Mouse (Mus musculus) limb, embryonic 15.5 days (tissue): ENCODE results near the gene Tcf7l1. TPM values are rescaled to one million over a fixed set of nuclear protein-coding genes. Genes with fewer than 3 reads are reported as not detected.

Experiments used
- ATAC-seq: fragments of 200-750 bp; cut with Nextera tagmentation; 2 replicates; pipeline ENCODE4 v1.8.0; 2017; ENCODE audit warnings: low read depth, moderate TSS enrichment; ENCODE audit not compliant: insufficient number of reproducible peaks, low FRiP score, low TSS enrichment
- H3K27ac ChIP-seq: fragments of 300-500 bp; sonication (generic); 2 replicates; pipeline ENCODE4 v1.5.1; 2015; ENCODE audit warnings: moderate library complexity, mild to moderate bottlenecking, inconsistent platforms
- H3K27me3 ChIP-seq: fragments of 300-500 bp; sonication (generic); 2 replicates; pipeline ENCODE4 v1.6.1; 2015; ENCODE audit warnings: inconsistent platforms
- H3K36me3 ChIP-seq: fragments of 300-500 bp; sonication (generic); 2 replicates; pipeline ENCODE4 v1.6.1; 2015; ENCODE audit warnings: inconsistent platforms
- H3K4me1 ChIP-seq: fragments of 300-500 bp; sonication (generic); 2 replicates; pipeline ENCODE4 v1.6.1; 2015; ENCODE audit warnings: inconsistent platforms
- H3K4me2 ChIP-seq: fragments of 300-500 bp; sonication (generic); 2 replicates; pipeline ENCODE4 v1.6.1; 2015; ENCODE audit warnings: mild to moderate bottlenecking, inconsistent platforms
- H3K4me3 ChIP-seq: fragments of 300-500 bp; sonication (generic); 2 replicates; pipeline ENCODE4 v1.5.1; 2015; ENCODE audit warnings: mild to moderate bottlenecking, inconsistent platforms
- H3K9ac ChIP-seq: fragments of 300-500 bp; sonication (generic); 2 replicates; pipeline ENCODE4 v1.6.1; 2015; ENCODE audit warnings: inconsistent platforms
- H3K9me3 ChIP-seq: fragments of 300-500 bp; sonication (generic); 2 replicates; pipeline ENCODE4 v1.6.1; 2016; ENCODE audit warnings: inconsistent platforms
- WGBS: fragments of 180-500 bp; shearing (Covaris S2); methylation state at CpG from one replicate; pipeline ENCODE4 v1.1.7; 2015; 5-methylcytosine and 5-hydroxymethylcytosine counted together
- polyA plus RNA-seq: library from polyadenylated mRNA; unstranded; fragments of >200 nt; fragmentation: Nextera tagmentation; extraction: Ambion mirVana; gene quantifications from 2 replicates; pipeline ENCODE4 v1.2.1, GENCODE M21; 2015

Tcf7l1 gene
- polyA plus RNA-seq, 1 experiment from 2014 or later: 39.0 TPM

DNA sequence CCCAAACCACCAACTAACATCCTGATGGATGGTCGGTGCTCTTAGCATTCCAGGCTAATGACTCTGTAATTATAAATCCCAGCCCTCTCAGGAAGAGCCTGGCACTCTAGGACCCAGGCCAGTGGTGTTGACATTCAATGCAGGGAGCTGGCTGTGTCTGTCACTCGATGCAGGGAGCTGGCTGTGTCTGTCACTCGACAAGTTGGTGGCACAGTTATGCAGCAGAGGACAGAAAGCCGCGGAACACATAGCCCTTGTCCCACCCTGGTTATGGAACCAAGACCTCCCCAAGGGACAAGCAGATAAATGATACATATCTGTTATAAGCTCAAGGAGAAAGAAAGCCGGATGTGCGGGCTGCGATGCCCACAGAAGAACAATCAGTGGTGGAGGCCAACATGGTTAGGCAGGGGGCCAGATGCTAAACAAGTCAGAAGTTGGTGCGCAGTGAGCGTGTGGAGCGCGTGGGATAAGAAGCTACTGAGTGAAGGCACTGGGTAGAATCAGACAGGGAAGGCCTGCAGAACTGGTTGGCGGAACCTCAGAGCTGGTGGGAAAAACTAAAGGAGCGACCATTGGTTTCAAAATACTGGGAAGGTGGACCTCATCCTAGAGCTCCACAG is 33.7 kb downstream of the Tcf7l1 start:
- no peak overlapping the region; the same call in 1 of the 2 replicates for H3K27ac ChIP-seq
- ATAC-seq: no peak
- peaks cover 54% of the 10 kb centered on the region for H3K4me1 ChIP-seq
- H3K4me3 ChIP-seq: no peak overlapping the region
- 57% methylated on average over 14 of the region's 14 CpGs for WGBS
- H3K4me2 ChIP-seq: no peak overlapping the region
- H3K9ac ChIP-seq: no peak overlapping the region
- H3K9me3 ChIP-seq: no peaks in the 10 kb centered on the region
- H3K27me3 ChIP-seq: no peaks in the 10 kb centered on the region
- no peaks in the 10 kb centered on the region for H3K36me3 ChIP-seq

DNA sequence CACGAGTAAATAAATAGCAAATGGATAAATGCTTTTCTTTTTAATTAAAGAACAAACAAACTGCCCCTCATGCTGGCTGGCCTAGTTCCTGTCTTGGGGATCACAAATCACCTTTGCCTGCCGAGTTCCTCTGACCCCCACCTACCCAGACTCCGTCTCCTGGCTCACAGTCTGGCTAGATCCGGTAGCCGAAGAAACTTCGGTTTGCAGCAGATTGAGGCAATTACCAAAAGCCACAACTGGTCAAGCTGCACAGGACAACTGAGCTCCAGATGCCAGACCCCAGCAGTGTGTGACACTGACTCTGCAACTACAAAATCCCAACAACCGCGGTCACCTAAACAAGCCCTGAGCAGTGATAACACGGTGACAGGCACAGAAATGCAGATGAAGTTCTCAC is 34.8 kb downstream of the Tcf7l1 start:
- no peak overlapping the region for H3K4me3 ChIP-seq
- H3K27me3 ChIP-seq: no peaks in the 10 kb centered on the region
- H3K27ac ChIP-seq: no peak overlapping the region
- no peaks in the 10 kb centered on the region for H3K36me3 ChIP-seq
- 24% methylated on average over 9 of the region's 9 CpGs for WGBS
- no peak overlapping the region for H3K9ac ChIP-seq
- no peaks in the 10 kb centered on the region for H3K9me3 ChIP-seq
- peaks cover 56% of the 10 kb centered on the region for H3K4me1 ChIP-seq
- no peak overlapping the region for H3K4me2 ChIP-seq
- 0 out of 2 replicates have a peak, but pooled peaks have one; percentile 32 for ATAC-seq

- WGBS: 77% methylated on average over 8 of the region's 8 CpGs
- Histone ChIP-seq H3K27ac (no peak overlapping the region), H3K4me3 (no peak overlapping the region), H3K4me1 (peaks cover 57% of the 10 kb centered on the region), H3K36me3 (no peaks in the 10 kb centered on the region), H3K4me2 (no peak overlapping the region), H3K27me3 (no peaks in the 10 kb centered on the region), H3K9ac (no peak overlapping the region), H3K9me3 (no peaks in the 10 kb centered on the region)
- ATAC-seq: no peak
These were observed 35.3 kb downstream of the Tcf7l1 start for GRCm38 (mm10) chr6:72753782-72754181.

GRCm38 (mm10) chr6:72752824-72753223 is 36.2 kb downstream of the Tcf7l1 start:
- peaks cover 63% of the 10 kb centered on the region for H3K4me1 ChIP-seq

GRCm38 (mm10) chr6:72751210-72751609 is 37.8 kb downstream of the Tcf7l1 start:
- no peak overlapping the region for H3K4me2 ChIP-seq
- peaks cover 75% of the 10 kb centered on the region for H3K4me1 ChIP-seq
- no peak overlapping the region for H3K27ac ChIP-seq
- no peak overlapping the region for H3K4me3 ChIP-seq
- H3K9me3 ChIP-seq: no peaks in the 10 kb centered on the region
- no peak for ATAC-seq
- 86% methylated on average over 1 of the region's 1 CpGs for WGBS
- no peaks in the 10 kb centered on the region for H3K36me3 ChIP-seq
- H3K9ac ChIP-seq: no peak overlapping the region
- no peaks in the 10 kb centered on the region for H3K27me3 ChIP-seq

More at GRCm38 (mm10) chr6:72752824-72753223, 36.2 kb downstream of the Tcf7l1 start:
- H3K27ac ChIP-seq: no peak overlapping the region
- H3K27me3 ChIP-seq: no peaks in the 10 kb centered on the region
- WGBS: 83% methylated on average over 15 of the region's 15 CpGs
- no peak for ATAC-seq
- H3K9me3 ChIP-seq: no peaks in the 10 kb centered on the region
- H3K4me3 ChIP-seq: no peak overlapping the region
- no peak overlapping the region for H3K4me2 ChIP-seq
- H3K9ac ChIP-seq: no peak overlapping the region
- no peaks in the 10 kb centered on the region for H3K36me3 ChIP-seq

GRCm38 (mm10) chr6:72748882-72749437 is 40.1 kb downstream of the Tcf7l1 start:
- Histone ChIP-seq H3K4me3 (no peak overlapping the region), H3K4me2 (no peak overlapping the region), H3K27ac (no peak overlapping the region), H3K9ac (no peak overlapping the region), H3K9me3 (no peaks in the 10 kb centered on the region), H3K27me3 (no peaks in the 10 kb centered on the region), H3K36me3 (no peaks in the 10 kb centered on the region), H3K4me1 (peaks cover 67% of the 10 kb centered on the region)
- no peak for ATAC-seq
- 18% methylated on average over 5 of the region's 5 CpGs for WGBS

DNA sequence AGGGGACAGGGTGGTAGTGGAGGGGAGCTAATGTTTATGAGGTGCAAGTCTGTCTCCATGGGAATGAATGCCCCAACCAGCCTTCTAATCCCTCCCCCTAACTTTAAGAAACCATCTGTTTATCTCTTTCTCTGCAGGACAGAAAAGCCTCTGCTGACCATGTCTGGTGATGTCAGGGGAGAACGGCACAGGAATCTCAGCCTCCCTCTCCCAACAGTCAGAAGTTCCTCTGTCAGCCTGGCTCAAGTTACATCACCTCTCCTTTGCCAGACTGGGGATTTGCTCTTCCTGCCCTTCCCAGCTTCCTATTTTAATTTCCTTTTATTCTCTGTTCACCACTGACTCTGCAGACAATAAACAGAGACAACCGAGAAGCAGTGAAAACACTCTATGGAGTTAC is 40.6 kb downstream of the Tcf7l1 start:
- Histone ChIP-seq H3K4me2 (no peak overlapping the region), H3K27me3 (no peaks in the 10 kb centered on the region), H3K9me3 (no peaks in the 10 kb centered on the region), H3K9ac (no peak overlapping the region), H3K36me3 (no peaks in the 10 kb centered on the region), H3K4me1 (peaks cover 69% of the 10 kb centered on the region), H3K4me3 (no peak overlapping the region), H3K27ac (no peak overlapping the region)
- 5% methylated on average over 2 of the region's 2 CpGs for WGBS
- ATAC-seq: no peak

DNA sequence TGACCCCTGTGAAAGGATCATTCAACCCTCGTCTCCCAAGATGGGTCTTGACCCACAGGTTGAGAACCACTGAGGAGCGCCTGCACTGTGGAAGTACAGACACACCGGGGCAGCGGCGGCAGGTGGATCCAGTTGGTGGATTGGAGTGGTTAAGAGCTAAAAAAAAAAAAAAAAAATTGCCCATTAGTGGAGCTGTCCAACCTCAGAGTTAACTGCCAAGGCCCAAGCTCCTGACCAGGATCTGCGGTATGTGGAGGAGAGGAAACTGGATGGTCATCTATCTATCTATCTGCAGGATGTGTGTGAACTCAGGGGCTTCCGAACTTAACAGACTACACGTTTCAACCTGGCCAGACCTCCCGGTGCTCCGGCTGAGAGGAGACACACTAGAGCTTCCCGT is 41.2 kb downstream of the Tcf7l1 start:
- no peak overlapping the region; the same call in 1 of the 2 replicates for H3K27ac ChIP-seq
- 63% methylated on average over 11 of the region's 11 CpGs for WGBS
- H3K4me1 ChIP-seq: peaks cover 73% of the 10 kb centered on the region

GRCm38 (mm10) chr6:72747156-72747555 is 41.9 kb downstream of the Tcf7l1 start:
- no peak overlapping the region for H3K9ac ChIP-seq
- H3K4me3 ChIP-seq: no peak overlapping the region
- H3K27me3 ChIP-seq: no peaks in the 10 kb centered on the region
- H3K36me3 ChIP-seq: no peaks in the 10 kb centered on the region
- 27% methylated on average over 4 of the region's 4 CpGs for WGBS
- no peak for ATAC-seq
- H3K9me3 ChIP-seq: no peaks in the 10 kb centered on the region
- no peak overlapping the region for H3K4me2 ChIP-seq
- peaks cover 72% of the 10 kb centered on the region for H3K4me1 ChIP-seq
- no peak overlapping the region; the same call in 1 of the 2 replicates for H3K27ac ChIP-seq

More for the DNA sequence above, 41.2 kb downstream of the Tcf7l1 start:
- no peak overlapping the region for H3K4me2 ChIP-seq
- H3K36me3 ChIP-seq: no peaks in the 10 kb centered on the region
- no peaks in the 10 kb centered on the region for H3K27me3 ChIP-seq
- H3K9ac ChIP-seq: no peak overlapping the region
- H3K9me3 ChIP-seq: no peaks in the 10 kb centered on the region
- no peak for ATAC-seq
- H3K4me3 ChIP-seq: no peak overlapping the region

GRCm38 (mm10) chr6:72745781-72746180 is 43.3 kb downstream of the Tcf7l1 start:
- WGBS: 61% methylated on average over 12 of the region's 12 CpGs
- Histone ChIP-seq H3K4me3 (no peak overlapping the region), H3K9ac (no peak overlapping the region), H3K27ac (no peak overlapping the region), H3K4me1 (peaks cover 78% of the 10 kb centered on the region), H3K36me3 (no peaks in the 10 kb centered on the region), H3K4me2 (no peak overlapping the region), H3K9me3 (no peaks in the 10 kb centered on the region), H3K27me3 (no peaks in the 10 kb centered on the region)
- ATAC-seq: no peak

GRCm38 (mm10) chr6:72744144-72744800 is 44.8 kb downstream of the Tcf7l1 start:
- Histone ChIP-seq H3K9me3 (no peaks in the 10 kb centered on the region), H3K27me3 (no peaks in the 10 kb centered on the region), H3K9ac (no peak overlapping the region), H3K4me3 (no peak overlapping the region), H3K4me2 (no peak overlapping the region), H3K36me3 (0 out of 2 replicates have a peak, but pooled peaks cover under 1% of the 10 kb centered on the region), H3K4me1 (peaks cover 75% of the 10 kb centered on the region), H3K27ac (peak overlapping the region; percentile 76)
- 40% methylated on average over 10 of the region's 10 CpGs for WGBS
- ATAC-seq: no peak

- Histone ChIP-seq H3K4me2 (no peak overlapping the region), H3K4me3 (no peak overlapping the region), H3K27me3 (no peaks in the 10 kb centered on the region), H3K4me1 (peaks cover 69% of the 10 kb centered on the region), H3K9me3 (no peaks in the 10 kb centered on the region), H3K27ac (peak overlapping the region; percentile 76), H3K9ac (no peak overlapping the region), H3K36me3 (0 out of 2 replicates have a peak, but pooled peaks cover 7% of the 10 kb centered on the region)
- WGBS: 31% methylated on average over 3 of the region's 3 CpGs
- 0 out of 2 replicates have a peak, but pooled peaks have one; percentile 15 for ATAC-seq
These were observed 45.4 kb downstream of the Tcf7l1 start for GRCm38 (mm10) chr6:72743624-72744041.
